Mouse (Mus musculus): ENCODE measurements around the gene Ncl.

The Ncl gene

DNA sequence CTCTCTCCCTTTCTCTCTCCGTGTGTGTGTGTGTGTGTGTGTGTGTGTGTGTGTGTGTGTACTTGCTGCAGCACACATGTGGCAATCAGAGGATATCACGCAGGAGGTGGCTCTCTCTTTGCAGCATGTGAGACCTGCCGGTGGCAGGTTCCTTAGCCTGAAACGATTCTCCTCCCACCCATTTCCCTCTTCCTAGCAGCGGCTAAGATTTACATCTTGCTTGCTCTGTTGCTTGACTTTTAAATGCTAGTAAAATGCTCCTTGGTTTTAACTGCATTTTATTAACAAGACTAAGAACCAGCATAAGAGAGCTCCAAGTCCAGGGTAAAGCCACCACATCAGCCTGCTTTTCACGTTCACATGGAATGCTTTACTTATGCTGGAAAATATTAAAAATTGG is 19.5 kb upstream of the Ncl start:
- ChIA-PET CTCF (interaction anchor here (0.5 to 2.2 kb wide), 11 partner anchors 10 to 1230 kb away, joined by 3 to 10 read pairs (median 5); no protein-coding TSS in a partner anchor), POLR2A (interaction anchor here (0.6 to 4.3 kb wide), 6 partner anchors 19 to 31 kb away, joined by 3 to 22 read pairs (median 5); partner anchors contain the start of gene Ncl (in 2 of the 4))

GRCm38 (mm10) chr1:86376354-86376753 is 17.2 kb upstream of the Ncl start:
- CTCF ChIA-PET: interaction anchor here in 3 of 4 experiments (0.8 to 1.3 kb wide), 3 partner anchors 11 to 40 kb away, joined by 3 read pairs; no protein-coding TSS in a partner anchor
- POLR2A ChIA-PET: interaction anchor here in 1 of 4 experiments (1.2 to 1.8 kb wide), 2 partner anchors 17 to 152 kb away, joined by 5 read pairs; partner anchors contain the start of gene Ncl

GRCm38 (mm10) chr1:86371997-86372396 is 12.8 kb upstream of the Ncl start:
- ChIA-PET POLR2A (interaction anchor here in 3 of 4 experiments (0.6 to 3.4 kb wide), 10 partner anchors 9 to 155 kb away, joined by 3 to 24 read pairs (median 4); partner anchors contain the start of genes Ncl (in 3 of the 3) and Ptma (in 1 of the 3)), CTCF (interaction anchor here (0.5 to 2.3 kb wide), 22 partner anchors 9 to 215 kb away, joined by 3 to 12 read pairs (median 3); partner anchors contain the start of gene Ncl (in 1 of the 4))

- CTCF ChIA-PET: interaction anchor here (0.6 to 1.4 kb wide), 7 partner anchors 9 to 188 kb away, joined by 3 to 5 read pairs (median 3); partner anchors contain the start of gene Ncl (in 1 of the 4)
- POLR2A ChIA-PET: interaction anchor here in 3 of 4 experiments (0.5 to 3.8 kb wide), 12 partner anchors 8 to 167 kb away, joined by 3 to 37 read pairs (median 4); partner anchors contain the start of genes Ncl (in 3 of the 3) and Ptma (in 1 of the 3)
Observed at GRCm38 (mm10) chr1:86368086-86368485, 8.9 kb upstream of the Ncl start.

DNA sequence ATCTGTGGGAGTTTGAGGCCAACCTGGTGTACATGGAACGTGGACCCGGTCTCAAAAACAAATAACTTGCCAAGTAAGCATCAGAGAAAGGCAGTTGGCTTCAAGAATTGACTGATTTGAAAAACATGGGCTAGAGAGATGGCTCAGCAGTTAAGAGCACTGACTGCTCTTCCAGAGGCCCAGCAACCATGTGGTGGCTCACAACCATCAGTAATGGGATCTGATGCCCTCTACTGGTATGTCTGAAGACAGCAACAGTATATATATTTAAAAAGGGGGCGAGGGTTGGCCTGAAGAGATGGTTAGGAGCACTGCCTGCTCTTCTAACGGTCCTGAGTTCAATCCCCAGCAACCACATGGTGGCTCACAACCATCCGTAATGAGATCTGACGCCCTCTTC is 4.5 kb upstream of the Ncl start:
- ChIA-PET POLR2A (interaction anchor here in 2 of 4 experiments (0.7 to 7.8 kb wide), 8 partner anchors 9 to 165 kb away, joined by 3 to 371 read pairs (median 4); partner anchors contain the start of gene Ptma (in 2 of the 2)), CTCF (interaction anchor here in 1 of 4 experiments (0.6 to 1.4 kb wide), 5 partner anchors 15 to 185 kb away, joined by 3 to 6 read pairs (median 3); no protein-coding TSS in a partner anchor)

- CTCF ChIA-PET: interaction anchor here in 2 of 4 experiments (0.6 to 0.8 kb wide), 3 partner anchors 10 to 455 kb away, joined by 3 to 5 read pairs (median 3); no protein-coding TSS in a partner anchor
- POLR2A ChIA-PET: interaction anchor here in 3 of 4 experiments (0.6 to 7.8 kb wide), 11 partner anchors 9 to 166 kb away, joined by 3 to 371 read pairs (median 28); partner anchors contain the start of gene Ptma (in 2 of the 3)
Observed at GRCm38 (mm10) chr1:86361852-86362615, 2.8 kb upstream of the Ncl start.

GRCm38 (mm10) chr1:86360441-86360840 is 1.2 kb upstream of the Ncl start:
- ChIA-PET CTCF (interaction anchor here in 1 of 4 experiments (1.2 kb wide), 2 partner anchors 12 to 29 kb away, joined by 3 to 5 read pairs; no protein-coding TSS in a partner anchor), POLR2A (interaction anchor here (0.8 to 7.8 kb wide), 38 partner anchors 7 to 301 kb away, joined by 3 to 371 read pairs (median 17); partner anchors contain the start of gene Ptma (in 2 of the 4))

DNA sequence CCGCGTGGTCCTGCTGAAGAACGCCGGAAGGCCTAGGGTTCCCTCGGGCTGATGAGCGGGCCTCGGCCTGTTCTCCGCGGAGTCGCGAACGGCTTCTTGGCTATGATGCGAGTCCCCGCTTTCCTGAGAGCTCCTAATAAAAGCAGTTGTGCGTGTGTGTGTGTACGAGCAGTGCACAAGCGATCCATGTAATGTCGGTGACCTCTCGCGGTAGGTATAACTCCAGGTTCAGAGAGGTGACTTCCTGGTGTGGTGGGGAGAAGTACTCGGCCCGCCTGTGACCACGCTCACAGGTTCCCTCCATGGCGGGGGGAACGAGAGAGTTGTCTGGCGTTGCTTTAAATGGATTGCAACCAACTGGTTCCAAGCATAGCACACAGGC is 589 bp upstream of the Ncl start:
- POLR2A ChIA-PET: interaction anchor here (0.5 to 7.8 kb wide), 197 partner anchors 8 to 967 kb away, joined by 3 to 371 read pairs (median 5); partner anchors contain the start of genes Ptma (in 4 of the 4), Armc9 (in 3 of the 4), Cops7b (in 3 of the 4) and Pde6d (in 3 of the 4)
- CTCF ChIA-PET: interaction anchor here in 1 of 4 experiments (0.9 to 1.5 kb wide), 7 partner anchors 8 to 112 kb away, joined by 3 to 9 read pairs (median 5); no protein-coding TSS in a partner anchor

GRCm38 (mm10) chr1:86358229-86358905 is 833 bp downstream of the Ncl start:
- POLR2A ChIA-PET: interaction anchor here (0.6 to 7.8 kb wide), 114 partner anchors 9 to 565 kb away, joined by 3 to 371 read pairs (median 7); partner anchors contain the start of genes Ptma (in 4 of the 4), Armc9 (in 2 of the 4), B3gnt7 (in 1 of the 4) and Cab39 (in 1 of the 4)
- CTCF ChIA-PET: interaction anchor here in 1 of 4 experiments (1.1 to 1.6 kb wide), 2 partner anchors 14 to 17 kb away, joined by 5 read pairs; no protein-coding TSS in a partner anchor

DNA sequence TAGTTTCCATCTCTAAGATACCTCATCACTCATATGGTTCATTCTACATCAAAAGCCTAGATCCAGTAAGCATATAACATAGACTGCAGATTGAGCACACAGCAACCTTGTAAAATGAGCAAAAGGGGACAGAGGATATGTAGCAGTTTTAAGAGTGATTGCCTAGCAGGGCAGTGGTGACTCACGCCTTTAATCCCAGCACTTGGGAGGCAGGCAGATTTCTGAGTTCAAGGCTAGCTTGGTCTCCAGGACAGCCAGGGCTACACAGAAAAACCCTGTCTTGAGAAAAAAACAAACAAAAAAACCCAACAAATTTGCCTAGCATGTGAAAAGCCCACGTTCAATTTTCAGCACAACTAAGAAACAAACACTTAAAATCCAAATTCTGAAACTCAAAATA is 5.0 kb downstream of the Ncl start:
- POLR2A ChIA-PET: interaction anchor here (0.8 to 6.0 kb wide), 19 partner anchors 9 to 177 kb away, joined by 3 to 116 read pairs (median 5); partner anchors contain the start of gene Ptma (in 2 of the 4)
- CTCF ChIA-PET: no interaction called here

DNA sequence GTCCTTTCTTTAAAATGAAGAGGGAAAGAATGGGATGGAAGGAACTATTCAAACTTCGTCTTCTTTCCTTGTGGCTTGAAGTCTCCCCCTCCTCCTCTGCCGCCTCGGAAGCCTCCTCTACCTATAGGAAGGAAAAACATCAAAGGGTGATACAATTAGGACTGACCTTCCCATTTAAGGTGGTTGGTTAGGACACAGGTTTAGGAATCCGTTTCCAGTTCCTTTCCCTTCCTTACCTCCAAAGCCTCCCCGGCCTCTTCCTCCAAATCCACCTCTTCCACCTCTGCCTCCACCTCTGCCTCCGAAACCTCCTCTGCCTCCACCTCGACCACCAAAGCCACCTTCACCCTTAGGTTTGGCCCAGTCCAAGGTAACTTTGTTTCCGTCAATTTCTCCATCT is 8.6 kb downstream of the Ncl start:
- POLR2A ChIA-PET: interaction anchor here (0.7 to 13.0 kb wide), 22 partner anchors 6 to 291 kb away, joined by 3 to 371 read pairs (median 8); partner anchors contain the start of genes Ncl (in 4 of the 4) and Ptma (in 1 of the 4)
- CTCF ChIA-PET: interaction anchor here in 2 of 4 experiments (1.0 to 3.2 kb wide), 2 partner anchors 11 to 172 kb away, joined by 3 to 14 read pairs; no protein-coding TSS in a partner anchor

- CTCF ChIA-PET: interaction anchor here in 3 of 4 experiments (0.6 to 3.2 kb wide), 6 partner anchors 10 to 496 kb away, joined by 3 to 14 read pairs (median 6); no protein-coding TSS in a partner anchor
- POLR2A ChIA-PET: interaction anchor here (0.8 to 13.0 kb wide), 50 partner anchors 8 to 290 kb away, joined by 3 to 371 read pairs (median 4); partner anchors contain the start of genes Ncl (in 4 of the 4), Ptma (in 2 of the 4) and Armc9 (in 1 of the 4)
Observed at GRCm38 (mm10) chr1:86349696-86350095, 9.5 kb downstream of the Ncl start.

- POLR2A ChIA-PET: interaction anchor here (0.5 to 13.0 kb wide), 76 partner anchors 8 to 290 kb away, joined by 3 to 371 read pairs (median 4); partner anchors contain the start of genes Ncl (in 4 of the 4), Ptma (in 3 of the 4) and Armc9 (in 2 of the 4)
- CTCF ChIA-PET: interaction anchor here in 3 of 4 experiments (0.5 to 3.2 kb wide), 11 partner anchors 8 to 250 kb away, joined by 3 to 14 read pairs (median 4); no protein-coding TSS in a partner anchor
Observed at GRCm38 (mm10) chr1:86349201-86349600, 10.0 kb downstream of the Ncl start.

DNA sequence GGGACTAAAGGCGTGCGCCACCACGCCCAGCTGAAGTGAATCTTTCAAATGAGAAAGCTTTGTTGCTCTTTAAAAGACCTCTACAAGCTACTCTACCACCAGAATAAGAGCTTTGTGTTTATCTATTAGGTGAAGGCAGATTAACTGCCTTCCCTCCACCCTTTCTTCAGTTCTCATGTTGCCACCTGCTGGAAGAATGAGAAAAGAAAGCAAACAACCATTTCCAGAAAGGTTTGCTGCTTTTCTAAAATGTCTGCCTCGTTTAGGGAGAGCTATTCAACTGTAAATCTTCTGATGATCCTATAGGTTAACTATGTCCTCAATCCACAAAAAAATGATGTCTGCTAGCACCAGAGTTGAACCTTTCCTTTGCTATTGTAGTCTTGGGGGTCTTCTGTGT is 10.4 kb downstream of the Ncl start:
- ChIA-PET CTCF (interaction anchor here in 3 of 4 experiments (0.5 to 3.2 kb wide), 12 partner anchors 8 to 250 kb away, joined by 3 to 14 read pairs (median 4); no protein-coding TSS in a partner anchor), POLR2A (interaction anchor here (0.5 to 13.0 kb wide), 74 partner anchors 8 to 290 kb away, joined by 3 to 371 read pairs (median 4); partner anchors contain the start of genes Ncl (in 4 of the 4), Ptma (in 3 of the 4) and Armc9 (in 2 of the 4))

GRCm38 (mm10) chr1:86348083-86348482 is 11.1 kb downstream of the Ncl start:
- CTCF ChIA-PET: interaction anchor here in 3 of 4 experiments (0.6 to 3.2 kb wide), 9 partner anchors 9 to 249 kb away, joined by 3 to 14 read pairs (median 4); no protein-coding TSS in a partner anchor
- POLR2A ChIA-PET: interaction anchor here (0.6 to 13.0 kb wide), 57 partner anchors 7 to 1374 kb away, joined by 3 to 371 read pairs (median 5); partner anchors contain the start of genes Ncl (in 4 of the 4), Ptma (in 3 of the 4) and Armc9 (in 2 of the 4)

- POLR2A ChIA-PET: interaction anchor here (0.6 to 13.0 kb wide), 34 partner anchors 6 to 1375 kb away, joined by 3 to 371 read pairs (median 6); partner anchors contain the start of genes Ncl (in 4 of the 4), Ptma (in 3 of the 4) and Armc9 (in 1 of the 4)
- CTCF ChIA-PET: interaction anchor here in 2 of 4 experiments (1.4 to 3.2 kb wide), 4 partner anchors 82 to 169 kb away, joined by 3 to 14 read pairs (median 5); no protein-coding TSS in a partner anchor
Observed at GRCm38 (mm10) chr1:86347716-86348045, 11.5 kb downstream of the Ncl start.

Data from embryonic stem cell, embryonic (primary cell).